Mouse (Mus musculus) limb, embryonic 11.5 days (tissue): Measurements from ENCODE around the gene Atp6v1g1. TPM values are rescaled to one million over a fixed set of nuclear protein-coding genes. Genes with fewer than 3 reads are reported as not detected.

Source experiments
- ATAC-seq: fragments of 200-750 bp; cut with Nextera tagmentation; 2 replicates; pipeline ENCODE4 v1.8.0; 2017; ENCODE audit warnings: low read depth; ENCODE audit not compliant: insufficient number of reproducible peaks, low FRiP score, low TSS enrichment
- DNase-seq: peaks from one replicate; pipeline ENCODE4 v3.0.0-alpha.2; 2015; ENCODE audit warnings: low spot score
- H3K27ac ChIP-seq: fragments of 300-500 bp; sonication (generic); replicated peaks from 2 replicates; pipeline ENCODE4 v1.5.1; 2014; ENCODE audit warnings: low read depth, mild to moderate bottlenecking, low read length
- H3K27me3 ChIP-seq: fragments of 300-500 bp; sonication (generic); 2 replicates; pipeline ENCODE4 v1.6.1; 2014; ENCODE audit warnings: mild to moderate bottlenecking, low read length, mixed read lengths; ENCODE audit not compliant: control insufficient read depth, insufficient read depth
- H3K36me3 ChIP-seq: fragments of 300-500 bp; sonication (generic); 2 replicates; pipeline ENCODE4 v1.6.1; 2014; ENCODE audit warnings: mild to moderate bottlenecking, low read length, moderate library complexity, mixed read lengths; ENCODE audit not compliant: control insufficient read depth, insufficient read depth
- H3K4me1 ChIP-seq: fragments of 300-500 bp; sonication (generic); 2 replicates; pipeline ENCODE4 v1.6.1; 2014; ENCODE audit warnings: low read length, mixed read lengths; ENCODE audit not compliant: control insufficient read depth, insufficient read depth
- H3K4me2 ChIP-seq: fragments of 300-500 bp; sonication (generic); 2 replicates; pipeline ENCODE4 v1.6.1; 2014; ENCODE audit warnings: low read depth, mild to moderate bottlenecking, moderate library complexity; ENCODE audit not compliant: severe bottlenecking
- H3K4me3 ChIP-seq: fragments of 300-500 bp; sonication (generic); 2 replicates; pipeline ENCODE4 v1.5.1; 2014; ENCODE audit warnings: low read depth, low read length
- H3K9ac ChIP-seq: fragments of 300-500 bp; sonication (generic); 2 replicates; pipeline ENCODE4 v1.6.1; 2014; ENCODE audit warnings: mild to moderate bottlenecking, low read length
- H3K9me3 ChIP-seq: fragments of 300-500 bp; sonication (generic); 2 replicates; pipeline ENCODE4 v1.6.1; 2016; ENCODE audit warnings: low read length; ENCODE audit not compliant: control insufficient read depth
- WGBS: fragments of 180-500 bp; shearing (Covaris S2); extraction: QIAGEN DNeasy Blood & Tissue Kit; methylation state at CpG from one replicate; pipeline ENCODE4 v1.1.7; 2014; 5-methylcytosine and 5-hydroxymethylcytosine counted together
- polyA plus RNA-seq: library from polyadenylated mRNA; unstranded; fragments of >200 nt; fragmentation: Nextera tagmentation; extraction: Ambion mirVana; gene quantifications from 2 replicates; pipeline ENCODE4 v1.2.1, GENCODE M21; 2014

The Atp6v1g1 gene
- polyA plus RNA-seq, 1 experiment from 2014 or later = 294 TPM

- Histone ChIP-seq H3K27ac (no peak overlapping the region), H3K9ac (no peak overlapping the region), H3K36me3 (no peaks in the 10 kb centered on the region), H3K4me3 (no peak overlapping the region), H3K27me3 (no peaks in the 10 kb centered on the region), H3K4me1 (0 out of 2 replicates have a peak, but pooled peaks cover 3% of the 10 kb centered on the region), H3K4me2 (no peak overlapping the region), H3K9me3 (no peaks in the 10 kb centered on the region)
- ATAC-seq (no peak), DNase-seq (peak; percentile 80)
- WGBS = 20% methylated on average over 4 of the region's 4 CpGs
Observed at GRCm38 (mm10) chr4:63508232-63508631, 36.3 kb upstream of the Atp6v1g1 start.

DNA sequence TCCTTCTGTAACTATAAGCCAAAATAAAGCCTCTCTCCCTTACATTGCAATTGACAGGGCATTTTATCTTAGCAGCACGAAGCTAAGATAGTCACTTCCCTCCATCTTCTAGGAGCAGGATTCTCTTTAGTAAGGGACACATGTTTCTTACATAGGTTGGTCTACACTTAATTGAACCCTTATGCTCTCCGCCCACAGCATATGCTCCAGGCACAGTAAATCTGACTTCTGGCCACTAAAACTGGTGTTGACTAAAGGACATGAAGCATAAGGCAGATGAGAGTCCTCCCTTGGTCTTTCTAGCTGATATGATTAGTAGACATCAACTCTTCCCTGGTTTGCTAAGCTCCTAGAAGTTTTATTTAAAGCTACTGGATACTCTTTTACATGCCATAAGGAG is 31.7 kb upstream of the Atp6v1g1 start:
- Histone ChIP-seq H3K4me2 (no peak overlapping the region), H3K36me3 (no peaks in the 10 kb centered on the region), H3K9ac (no peak overlapping the region), H3K27me3 (no peaks in the 10 kb centered on the region), H3K4me3 (no peak overlapping the region), H3K4me1 (0 out of 2 replicates have a peak, but pooled peaks cover 3% of the 10 kb centered on the region), H3K27ac (no peak overlapping the region), H3K9me3 (no peaks in the 10 kb centered on the region)
- no peak for ATAC-seq
- 66% methylated on average over 2 of the region's 2 CpGs for WGBS
- DNase-seq = no peak

DNA sequence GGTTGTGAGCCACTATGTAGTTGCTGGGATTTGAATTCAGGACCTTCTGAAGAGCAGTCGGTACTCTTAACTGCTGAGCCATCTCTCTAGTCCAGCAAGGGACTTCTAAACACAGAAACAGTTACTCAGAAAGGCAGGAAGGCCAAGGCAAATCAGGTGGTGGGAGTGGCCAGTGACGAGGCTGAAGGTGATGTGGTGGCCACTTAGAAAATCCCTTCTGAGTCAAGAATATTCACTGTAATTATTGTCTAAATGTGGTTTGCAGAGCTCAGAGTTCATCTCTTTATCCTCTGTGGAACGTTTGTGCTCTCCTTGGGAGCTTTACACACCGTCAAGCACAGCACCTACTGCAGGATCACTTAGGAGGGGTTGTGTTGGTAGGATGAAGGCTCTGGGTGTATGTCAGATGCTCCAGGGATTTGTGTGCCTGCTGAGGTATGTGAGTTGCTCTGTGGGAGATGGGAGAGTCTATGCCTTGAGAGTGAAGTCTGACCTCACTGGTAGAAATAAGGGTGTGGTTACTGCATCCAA is 30.1 kb upstream of the Atp6v1g1 start:
- DNase-seq (no peak), ATAC-seq (no peak)
- Histone ChIP-seq H3K4me2 (no peak overlapping the region), H3K36me3 (no peaks in the 10 kb centered on the region), H3K27me3 (no peaks in the 10 kb centered on the region), H3K9ac (no peak overlapping the region), H3K9me3 (no peaks in the 10 kb centered on the region), H3K27ac (no peak overlapping the region), H3K4me1 (0 out of 2 replicates have a peak, but pooled peaks cover 3% of the 10 kb centered on the region), H3K4me3 (no peak overlapping the region)
- WGBS = 77% methylated on average over 4 of the region's 4 CpGs

DNA sequence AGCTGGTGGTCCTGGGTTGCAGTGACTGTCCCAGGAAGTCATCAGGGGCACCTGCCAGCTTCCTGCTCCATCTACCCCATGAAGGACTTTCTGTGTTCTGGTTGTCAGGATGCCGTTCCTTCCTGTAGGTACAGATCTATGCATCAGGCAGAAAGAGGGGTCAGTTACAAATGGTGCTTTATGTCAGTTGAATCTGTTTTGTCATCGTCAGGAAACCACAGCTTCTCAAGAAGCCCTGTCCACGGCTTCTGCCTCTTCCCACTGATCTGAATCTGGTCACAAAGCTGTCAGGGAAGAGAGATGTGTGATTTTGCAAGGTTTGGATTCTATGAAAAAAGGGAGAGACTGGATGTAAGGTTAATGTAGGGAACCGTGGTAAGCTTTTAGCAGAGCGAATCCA is 29.6 kb upstream of the Atp6v1g1 start:
- no peaks in the 10 kb centered on the region for H3K27me3 ChIP-seq
- no peak overlapping the region for H3K4me3 ChIP-seq
- 84% methylated on average over 5 of the region's 5 CpGs for WGBS
- DNase-seq = no peak
- no peak overlapping the region for H3K4me2 ChIP-seq
- H3K27ac ChIP-seq = no peak overlapping the region
- H3K9me3 ChIP-seq = no peaks in the 10 kb centered on the region
- H3K36me3 ChIP-seq = no peaks in the 10 kb centered on the region
- no peak overlapping the region for H3K9ac ChIP-seq
- no peak for ATAC-seq
- 0 out of 2 replicates have a peak, but pooled peaks cover 3% of the 10 kb centered on the region for H3K4me1 ChIP-seq

GRCm38 (mm10) chr4:63521813-63522419 is 22.7 kb upstream of the Atp6v1g1 start:
- Histone ChIP-seq H3K27me3 (no peaks in the 10 kb centered on the region), H3K9ac (no peak overlapping the region), H3K4me1 (no peaks in the 10 kb centered on the region), H3K27ac (no peak overlapping the region), H3K9me3 (no peaks in the 10 kb centered on the region), H3K4me2 (no peak overlapping the region), H3K36me3 (no peaks in the 10 kb centered on the region), H3K4me3 (no peak overlapping the region)
- DNase-seq = no peak
- no peak for ATAC-seq
- WGBS = 80% methylated on average over 2 of the region's 2 CpGs

GRCm38 (mm10) chr4:63525514-63525913 is 19.1 kb upstream of the Atp6v1g1 start:
- no peak overlapping the region for H3K27ac ChIP-seq
- WGBS = 80% methylated on average over 8 of the region's 8 CpGs

DNA sequence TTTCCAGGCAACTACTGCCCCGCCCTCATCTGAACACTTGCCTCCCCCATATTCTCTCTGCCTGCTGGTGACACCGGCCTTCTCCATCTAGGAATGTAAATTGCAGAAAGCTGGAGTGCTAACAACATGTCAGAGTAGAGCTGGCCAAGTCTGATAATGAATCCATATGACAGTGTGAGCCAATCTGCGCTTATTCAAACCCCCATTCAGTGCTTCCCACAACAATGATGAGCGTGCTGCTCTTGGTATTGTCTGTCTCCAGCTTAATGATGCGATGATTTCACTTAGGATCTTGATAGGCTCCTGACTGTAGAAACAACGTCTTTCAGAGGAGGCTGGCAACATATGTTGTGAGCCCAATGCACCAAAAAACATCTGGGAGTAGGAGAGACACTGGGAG is 15.6 kb upstream of the Atp6v1g1 start:
- Histone ChIP-seq H3K4me1 (no peaks in the 10 kb centered on the region), H3K4me3 (no peak overlapping the region), H3K9me3 (no peaks in the 10 kb centered on the region), H3K27me3 (no peaks in the 10 kb centered on the region), H3K9ac (no peak overlapping the region), H3K36me3 (no peaks in the 10 kb centered on the region), H3K4me2 (no peak overlapping the region), H3K27ac (no peak overlapping the region)
- DNase-seq = no peak
- 84% methylated on average over 6 of the region's 6 CpGs for WGBS
- ATAC-seq = no peak

More at GRCm38 (mm10) chr4:63525514-63525913, 19.1 kb upstream of the Atp6v1g1 start:
- H3K4me3 ChIP-seq = no peak overlapping the region
- no peak overlapping the region for H3K9ac ChIP-seq
- no peaks in the 10 kb centered on the region for H3K9me3 ChIP-seq
- ATAC-seq (no peak), DNase-seq (no peak)
- no peak overlapping the region for H3K4me2 ChIP-seq
- no peaks in the 10 kb centered on the region for H3K36me3 ChIP-seq
- no peaks in the 10 kb centered on the region for H3K27me3 ChIP-seq
- no peaks in the 10 kb centered on the region for H3K4me1 ChIP-seq

DNA sequence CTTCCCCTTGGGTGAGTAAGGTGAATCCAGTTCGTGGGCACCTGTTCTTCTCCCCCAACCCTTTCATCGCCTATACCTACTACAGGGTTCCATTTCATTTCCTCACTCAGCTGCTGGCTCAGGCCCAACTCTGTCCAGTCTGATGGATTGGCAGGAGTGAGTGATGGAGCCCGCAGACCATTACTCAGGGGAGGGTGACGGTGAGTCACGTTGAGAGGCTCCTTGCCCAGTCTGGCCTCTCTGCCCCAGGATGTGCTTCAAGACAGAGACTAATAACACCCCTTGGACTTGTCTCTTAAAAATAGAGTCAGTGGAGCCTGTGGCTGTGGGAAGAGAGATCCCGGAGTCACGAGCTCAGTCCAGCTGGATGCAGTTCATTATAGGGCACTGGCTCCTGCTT is 14.2 kb upstream of the Atp6v1g1 start:
- DNase-seq (no peak), ATAC-seq (no peak)
- Histone ChIP-seq H3K9me3 (no peaks in the 10 kb centered on the region), H3K4me3 (no peak overlapping the region), H3K27me3 (no peaks in the 10 kb centered on the region), H3K9ac (no peak overlapping the region), H3K36me3 (no peaks in the 10 kb centered on the region), H3K4me1 (no peaks in the 10 kb centered on the region), H3K4me2 (no peak overlapping the region), H3K27ac (no peak overlapping the region)
- 75% methylated on average over 7 of the region's 7 CpGs for WGBS

- H3K4me2 ChIP-seq = no peak overlapping the region
Observed at GRCm38 (mm10) chr4:63537602-63538001, 7.0 kb upstream of the Atp6v1g1 start.

More at GRCm38 (mm10) chr4:63537602-63538001, 7.0 kb upstream of the Atp6v1g1 start:
- Histone ChIP-seq H3K27ac (no peak overlapping the region), H3K9ac (no peak overlapping the region), H3K9me3 (no peaks in the 10 kb centered on the region), H3K4me3 (no peak overlapping the region), H3K36me3 (no peaks in the 10 kb centered on the region), H3K27me3 (no peaks in the 10 kb centered on the region), H3K4me1 (no peaks in the 10 kb centered on the region)
- 83% methylated on average over 4 of the region's 4 CpGs for WGBS
- DNase-seq = no peak
- no peak for ATAC-seq
